Mouse (Mus musculus): ENCODE data around the gene Pskh1. TPM values are rescaled to one million over a fixed set of nuclear protein-coding genes. Genes with fewer than 3 reads are reported as not detected.

Pskh1 gene
- polyA plus RNA-seq, 1 experiment = 13.1 TPM

DNA sequence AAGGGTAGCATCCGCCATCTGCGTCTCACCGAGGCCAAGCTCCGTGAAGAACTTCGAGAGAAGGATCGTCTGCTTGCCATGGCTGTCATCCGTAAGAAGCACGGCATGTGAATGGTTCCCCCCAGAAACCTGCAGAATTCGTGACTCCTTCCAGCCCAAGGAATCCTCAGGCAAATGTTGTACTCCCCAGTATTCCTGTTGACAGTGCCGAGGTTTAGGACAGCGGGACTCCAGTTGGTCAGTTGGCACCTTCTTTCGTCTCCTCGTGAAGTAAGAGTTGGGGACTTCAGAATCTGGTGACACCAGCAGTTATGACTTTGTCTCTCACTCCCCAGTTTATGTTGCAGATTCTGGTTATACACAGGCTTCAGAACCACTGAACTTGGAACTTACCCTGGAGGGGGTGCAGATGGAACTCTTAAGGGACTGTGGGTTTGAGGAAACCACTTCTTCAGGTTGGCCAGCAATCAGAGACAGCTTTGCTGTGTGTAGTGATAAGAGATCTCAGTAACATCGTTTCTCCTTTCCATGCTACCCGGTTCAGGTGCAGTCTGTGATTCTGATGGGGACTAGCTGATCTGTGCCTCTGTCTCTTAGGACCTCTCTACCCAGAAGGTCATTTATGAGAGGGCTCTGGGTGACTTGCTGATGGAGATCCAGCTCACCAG, 43.9 kb upstream of the Pskh1 start:
- Histone ChIP-seq H3K27ac (ENCODE audit: insufficient read depth, low read length) (no peak overlapping the region), H3K4me3 (ENCODE audit: insufficient read depth, low read length) (peak overlapping the region; percentile 62), H3K4me1 (ENCODE audit: control insufficient read depth, insufficient read depth, low read length) (peaks cover 4% of the 10 kb centered on the region; the same call in 1 of the 2 replicates)
- TF ChIP-seq POLR2A (IDR thresholded peaks at IDR 0.05; ENCODE audit: extremely low read depth, insufficient read depth, low read length) = no peak
- TF ChIP-seq CTCF (IDR thresholded peaks at IDR 0.05; ENCODE audit: extremely low read depth, insufficient read depth, low read length) = no peak

DNA sequence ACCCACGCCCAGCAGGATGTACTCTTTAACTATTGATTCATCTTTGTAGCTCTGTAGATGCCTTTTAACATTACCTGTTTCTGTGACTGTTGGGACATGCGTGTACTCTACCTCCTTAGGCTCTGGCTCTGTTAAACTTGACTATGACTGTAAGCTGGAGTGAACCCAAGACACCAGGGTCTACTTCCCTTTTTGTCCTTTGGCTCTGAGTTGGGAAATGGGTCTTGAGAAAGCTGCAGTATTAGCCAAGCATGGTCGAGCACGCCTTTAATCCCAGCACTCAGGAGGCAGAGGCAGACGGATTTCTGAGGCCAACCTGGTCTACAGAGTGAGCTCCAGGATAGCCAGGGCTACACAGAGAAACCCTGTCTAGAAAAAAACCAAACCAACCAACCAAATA, 41.7 kb upstream of the Pskh1 start:
- H3K4me1 ChIP-seq (ENCODE audit: control insufficient read depth, insufficient read depth, low read length) = peaks cover 7% of the 10 kb centered on the region; the same call in 1 of the 2 replicates
- TF ChIP-seq CTCF (IDR thresholded peaks at IDR 0.05; ENCODE audit: extremely low read depth, insufficient read depth, low read length) = no peak
- TF ChIP-seq POLR2A (IDR thresholded peaks at IDR 0.05; ENCODE audit: extremely low read depth, insufficient read depth, low read length) = no peak
- H3K4me3 ChIP-seq (ENCODE audit: insufficient read depth, low read length) = no peak overlapping the region
- no peak overlapping the region for H3K27ac ChIP-seq (ENCODE audit: insufficient read depth, low read length)

DNA sequence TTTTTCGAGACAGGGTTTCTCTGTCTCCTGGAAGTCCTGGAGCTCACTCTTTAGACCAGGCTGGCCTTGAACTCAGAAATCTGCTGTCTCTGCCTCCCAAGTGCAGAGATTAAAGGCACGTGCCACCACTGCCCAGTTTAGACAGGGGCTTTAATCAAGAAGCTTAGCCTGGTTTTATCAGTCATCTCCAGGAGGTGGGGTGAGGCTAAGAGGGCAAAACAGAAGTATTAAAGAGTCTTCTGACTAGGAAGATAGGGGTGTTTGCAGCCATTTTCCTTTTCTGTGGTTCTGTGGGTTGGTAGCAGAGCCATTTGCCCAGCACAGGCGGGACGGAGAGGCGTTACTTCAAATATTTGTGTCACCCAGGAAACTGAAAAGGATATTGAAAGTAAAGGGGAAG, 40.9 kb upstream of the Pskh1 start:
- no peak overlapping the region for H3K27ac ChIP-seq (ENCODE audit: insufficient read depth, low read length)

DNA sequence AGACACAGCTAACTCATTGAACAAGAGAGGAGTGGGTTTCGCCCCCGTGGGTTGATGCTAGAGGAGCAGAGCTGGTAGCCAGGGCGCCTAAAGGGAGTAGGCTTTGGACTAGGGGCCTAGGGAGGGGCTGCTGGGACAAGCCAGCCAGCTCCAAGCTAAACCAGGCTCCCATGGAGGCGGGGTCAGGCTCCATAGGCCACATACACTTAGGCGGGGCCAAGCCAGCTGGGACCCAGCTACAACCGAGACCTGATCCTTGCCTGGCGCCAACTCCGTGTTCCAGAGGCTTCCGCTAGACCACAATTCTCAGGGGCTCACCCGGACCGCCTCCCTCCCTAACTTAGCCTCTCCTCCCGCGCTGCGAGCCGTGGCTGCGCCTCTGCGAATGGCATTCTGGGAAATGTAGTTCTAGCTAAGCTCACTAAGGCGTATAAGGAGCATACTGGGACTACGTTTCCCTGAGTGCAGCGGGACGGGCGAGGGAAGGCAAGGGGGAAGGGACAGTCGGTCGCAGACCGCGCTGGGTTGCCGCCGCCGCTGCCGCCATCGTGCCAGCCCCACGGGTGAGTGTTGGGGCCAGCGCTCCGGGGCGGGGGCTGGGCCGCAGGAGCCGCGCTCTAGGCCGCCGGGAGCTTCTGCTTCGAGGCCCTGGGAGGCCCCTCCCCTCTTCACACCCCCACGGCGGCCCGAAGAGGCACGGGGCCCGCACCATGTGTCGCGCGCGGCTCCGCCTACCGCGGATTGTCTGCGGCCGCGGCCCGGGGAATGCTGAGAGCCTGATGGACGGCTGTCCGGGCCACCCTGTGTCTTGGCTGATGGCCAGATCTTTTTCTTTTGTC, 39.9 kb upstream of the Pskh1 start, which contains the start of gene Nutf2:
Nutf2 (plus strand) TSS at position 438 of the 839 bp plus-strand sequence.
- Histone ChIP-seq H3K4me1 (ENCODE audit: control insufficient read depth, insufficient read depth, low read length) (peaks cover 6% of the 10 kb centered on the region; the same call in 1 of the 2 replicates), H3K4me3 (ENCODE audit: insufficient read depth, low read length) (peak within 1 kb of the TSS; percentile 77)
- TF ChIP-seq CTCF (IDR thresholded peaks at IDR 0.05; ENCODE audit: extremely low read depth, insufficient read depth, low read length) = no peak
- peak; percentile 55; the same call in 1 of the 2 replicates for TF ChIP-seq POLR2A (IDR thresholded peaks at IDR 0.05; ENCODE audit: extremely low read depth, insufficient read depth, low read length)

More for the DNA sequence above, 40.9 kb upstream of the Pskh1 start:
- Histone ChIP-seq H3K4me1 (ENCODE audit: control insufficient read depth, insufficient read depth, low read length) (peaks cover 6% of the 10 kb centered on the region; the same call in 1 of the 2 replicates), H3K4me3 (ENCODE audit: insufficient read depth, low read length) (no peak overlapping the region)
- TF ChIP-seq CTCF (IDR thresholded peaks at IDR 0.05; ENCODE audit: extremely low read depth, insufficient read depth, low read length) (no peak), POLR2A (IDR thresholded peaks at IDR 0.05; ENCODE audit: extremely low read depth, insufficient read depth, low read length) (no peak)

DNA sequence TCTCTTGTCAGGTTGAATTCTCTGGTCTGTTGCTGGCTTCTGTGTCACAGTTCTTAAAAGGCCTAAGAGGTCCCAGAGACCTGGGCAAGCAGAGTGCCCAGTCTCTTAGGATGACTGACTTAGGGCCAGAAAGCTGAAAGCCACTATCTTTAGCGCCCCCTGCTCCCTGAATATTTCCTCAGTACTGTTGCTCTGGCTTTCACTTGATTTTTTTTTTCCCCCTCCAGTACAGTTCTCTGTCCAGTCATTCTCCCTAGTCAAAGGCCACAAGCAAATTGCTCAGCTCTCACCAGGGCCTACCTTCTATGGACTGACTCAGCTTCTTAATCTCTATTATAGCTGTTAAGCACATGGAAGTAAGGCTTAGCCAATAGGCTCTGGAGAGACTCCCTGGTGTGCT, 38.3 kb upstream of the Pskh1 start:
- Histone ChIP-seq H3K4me1 (ENCODE audit: control insufficient read depth, insufficient read depth, low read length) (peaks cover 3% of the 10 kb centered on the region; the same call in 1 of the 2 replicates), H3K4me3 (ENCODE audit: insufficient read depth, low read length) (peak overlapping the region; percentile 77), H3K27ac (ENCODE audit: insufficient read depth, low read length) (no peak overlapping the region)
- TF ChIP-seq POLR2A (IDR thresholded peaks at IDR 0.05; ENCODE audit: extremely low read depth, insufficient read depth, low read length) (no peak), CTCF (IDR thresholded peaks at IDR 0.05; ENCODE audit: extremely low read depth, insufficient read depth, low read length) (peak; percentile 13; the same call in 1 of the 2 replicates)

More for the DNA sequence above, 39.9 kb upstream of the Pskh1 start, which contains the start of gene Nutf2:
- H3K27ac ChIP-seq (ENCODE audit: insufficient read depth, low read length) = peak within 1 kb of the TSS; percentile 38; the same call in 1 of the 2 replicates

DNA sequence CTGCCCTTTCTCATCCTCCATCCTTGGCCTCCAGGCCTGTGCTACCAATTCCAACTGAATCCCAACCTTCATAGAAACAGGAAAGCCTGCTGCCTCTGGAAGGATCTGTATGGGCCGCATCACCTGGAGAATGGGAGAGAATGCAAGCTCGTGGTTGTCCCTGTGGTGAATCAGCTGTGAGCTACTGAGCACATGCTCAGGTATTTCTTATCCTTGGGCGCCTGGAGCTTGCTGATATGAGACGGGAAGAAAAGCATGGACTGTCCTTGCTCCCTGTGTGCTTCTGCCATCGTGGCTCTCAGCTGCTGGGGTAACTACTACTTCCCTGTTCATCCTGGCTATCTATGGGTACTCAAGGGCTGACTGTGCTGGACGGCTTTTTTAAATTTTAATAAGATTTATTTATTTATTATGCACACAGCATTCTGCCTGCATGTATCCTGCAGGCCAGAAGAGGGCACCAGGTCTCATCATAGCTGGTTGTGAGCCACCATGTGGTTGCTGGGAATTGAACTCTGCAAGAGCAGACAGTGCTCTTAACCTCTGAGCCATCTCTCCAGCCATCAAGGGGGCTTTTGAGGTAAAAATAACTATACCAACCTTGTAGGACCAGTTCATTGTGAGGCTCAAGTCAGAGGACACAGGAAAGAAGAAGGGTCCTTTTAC, 33.7 kb upstream of the Pskh1 start:
- Histone ChIP-seq H3K4me3 (ENCODE audit: insufficient read depth, low read length) (no peak overlapping the region), H3K27ac (ENCODE audit: insufficient read depth, low read length) (no peak overlapping the region), H3K4me1 (ENCODE audit: control insufficient read depth, insufficient read depth, low read length) (peaks cover 1% of the 10 kb centered on the region; the same call in 1 of the 2 replicates)
- TF ChIP-seq CTCF (IDR thresholded peaks at IDR 0.05; ENCODE audit: extremely low read depth, insufficient read depth, low read length) = 0 out of 2 replicates have a peak, but pooled peaks have one; percentile 2
- no peak for TF ChIP-seq POLR2A (IDR thresholded peaks at IDR 0.05; ENCODE audit: extremely low read depth, insufficient read depth, low read length)

DNA sequence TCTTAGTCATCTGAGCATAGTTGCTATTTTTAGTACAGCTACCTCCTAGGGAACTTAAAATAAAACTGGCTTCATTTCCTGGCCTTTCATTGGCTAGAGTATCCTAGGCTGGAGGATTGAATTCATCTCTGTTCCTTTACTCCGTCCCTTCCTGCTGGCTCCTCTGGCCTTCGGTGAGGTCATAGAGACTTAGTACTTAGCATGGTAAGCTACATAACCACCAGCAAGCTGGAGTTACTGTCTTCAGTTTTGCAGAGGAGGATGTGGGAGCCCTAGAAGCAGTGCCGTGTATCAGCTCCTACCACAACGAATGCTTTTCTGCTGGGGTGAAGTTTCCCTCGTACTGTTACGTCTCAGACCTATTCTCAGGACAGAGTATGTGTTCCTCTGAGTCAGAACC, 25.9 kb upstream of the Pskh1 start:
- TF ChIP-seq POLR2A (IDR thresholded peaks at IDR 0.05; ENCODE audit: extremely low read depth, insufficient read depth, low read length) (no peak), CTCF (IDR thresholded peaks at IDR 0.05; ENCODE audit: extremely low read depth, insufficient read depth, low read length) (no peak)
- no peak overlapping the region for H3K4me3 ChIP-seq (ENCODE audit: insufficient read depth, low read length)
- peaks cover 12% of the 10 kb centered on the region for H3K4me1 ChIP-seq (ENCODE audit: control insufficient read depth, insufficient read depth, low read length)
- peak overlapping the region; percentile 30 for H3K27ac ChIP-seq (ENCODE audit: insufficient read depth, low read length)

DNA sequence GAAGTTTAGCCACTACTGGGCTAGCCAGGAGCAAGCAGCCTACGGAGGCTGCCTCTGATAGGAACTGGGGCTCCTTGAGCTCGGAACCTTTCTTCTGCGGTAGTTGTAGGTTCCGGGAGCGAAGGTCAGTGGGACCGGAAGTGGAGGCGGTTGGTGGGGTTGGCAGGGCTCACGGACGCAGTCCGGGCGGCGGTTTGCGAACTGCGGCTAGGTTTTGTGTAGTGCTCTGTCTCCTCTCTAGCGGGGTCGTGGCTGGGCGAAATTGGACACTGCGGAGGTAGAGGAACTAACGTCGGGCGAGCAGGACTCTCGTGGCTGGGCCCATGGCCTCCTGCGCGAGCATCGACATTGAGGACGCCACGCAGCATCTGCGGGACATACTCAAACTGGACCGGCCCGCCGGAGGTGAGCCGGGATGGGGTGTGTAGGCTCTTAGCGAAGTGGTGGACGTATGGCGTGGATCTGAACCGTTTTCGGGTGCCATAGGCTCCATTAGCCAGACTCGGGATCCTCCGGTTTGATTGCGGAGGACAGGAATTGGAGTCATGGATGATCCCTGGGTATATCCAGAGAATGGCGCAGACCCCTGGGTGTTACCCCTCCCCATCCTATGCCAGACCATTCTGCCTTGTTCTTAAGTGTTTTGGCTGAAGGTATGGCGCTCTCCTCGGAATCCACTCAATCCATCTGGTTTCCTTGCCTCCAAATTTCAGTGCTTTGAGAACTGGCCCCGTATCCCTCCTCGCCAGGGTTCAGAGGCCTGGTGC, 19.3 kb upstream of the Pskh1 start, which contains the start of gene Edc4:
Edc4 (plus strand) TSS at position 128 of the 767 bp plus-strand sequence.
- TF ChIP-seq POLR2A (IDR thresholded peaks at IDR 0.05; ENCODE audit: extremely low read depth, insufficient read depth, low read length) (peak; percentile 88), CTCF (IDR thresholded peaks at IDR 0.05; ENCODE audit: extremely low read depth, insufficient read depth, low read length) (no peak)
- Histone ChIP-seq H3K4me3 (ENCODE audit: insufficient read depth, low read length) (peak within 1 kb of the TSS; percentile 79), H3K27ac (ENCODE audit: insufficient read depth, low read length) (0 out of 2 replicates have a peak within 1 kb of the TSS, but pooled peaks have one; percentile 2), H3K4me1 (ENCODE audit: control insufficient read depth, insufficient read depth, low read length) (peaks cover 9% of the 10 kb centered on the region)
